Comparison of ENCODE assay signal across 8 mouse cellular contexts in genomic region chr2:26500599-26501370, GRCm38 (mm10). TPM values are rescaled to one million over a fixed set of nuclear protein-coding genes. Genes with fewer than 3 reads are reported as not detected.
DNase-seq lines count a peak whose midpoint lies in the region; ATAC-seq lines count a peak whose summit lies in the region.

No protein-coding gene starts in this region.

- no peak overlapping the region; the same call in 1 of the 2 replicates for H3K9ac ChIP-seq in intestine, embryonic 15.5 days
- no peak overlapping the region for H3K9ac ChIP-seq in limb, embryonic 12.5 days (replicated peaks)
- H3K9ac ChIP-seq in neural tube, embryonic 11.5 days (ENCODE audit: low read length): peak overlapping the region; percentile 95; the same call in 1 of the 2 replicates

- peak; percentile 40 for ATAC-seq in intestine, embryonic 15.5 days
- no peak for ATAC-seq in limb, embryonic 12.5 days (ENCODE audit: insufficient number of reproducible peaks, insufficient read depth, low FRiP score, low TSS enrichment, low read depth)
- ATAC-seq in neural tube, embryonic 11.5 days (ENCODE audit: insufficient read depth, low FRiP score, low TSS enrichment): peak; percentile 85

- no peaks in the 10 kb centered on the region for H3K27me3 ChIP-seq in intestine, embryonic 15.5 days (replicated peaks)
- peaks cover 7% of the 10 kb centered on the region; the same call in 1 of the 2 replicates for H3K27me3 ChIP-seq in limb, embryonic 12.5 days
- H3K27me3 ChIP-seq in neural tube, embryonic 11.5 days (ENCODE audit: control insufficient read depth, insufficient read depth, low read length): no peaks in the 10 kb centered on the region

- 32% methylated on average over 14 of the region's 14 CpGs for WGBS in intestine, embryonic 15.5 days
- 21% methylated on average over 14 of the region's 14 CpGs for WGBS in limb, embryonic 12.5 days
- 12% methylated on average over 14 of the region's 14 CpGs for WGBS in neural tube, embryonic 11.5 days

- peak; percentile 72 for DNase-seq in layer of hippocampus, adult 11-12 months (ENCODE audit: low spot score)
- no peak for DNase-seq in layer of hippocampus, adult 9-10 months (ENCODE audit: low spot score)
- peak; percentile 79 for DNase-seq in embryo, embryonic 9.5 days (ENCODE audit: extremely low spot score)
- DNase-seq in neural tube, embryonic 11.5 days (ENCODE audit: low spot score): peak; percentile 89
- DNase-seq in T-cell, adult 2 months (ENCODE audit: low spot score): no peak
- DNase-seq in thymus, postnatal 10 days (ENCODE audit: low spot score in 2 of 2): no peak

- H3K4me1 ChIP-seq in intestine, embryonic 15.5 days (replicated peaks): peaks cover 75% of the 10 kb centered on the region
- H3K4me1 ChIP-seq in limb, embryonic 12.5 days (replicated peaks): peaks cover 66% of the 10 kb centered on the region
- H3K4me1 ChIP-seq in neural tube, embryonic 11.5 days (ENCODE audit: control insufficient read depth, insufficient read depth, low read length): peaks cover 69% of the 10 kb centered on the region

- peak overlapping the region; percentile 81; the same call in 1 of the 2 replicates for H3K4me3 ChIP-seq in intestine, embryonic 15.5 days (replicated peaks)
- peak overlapping the region; percentile 12; the same call in 1 of the 2 replicates for H3K4me3 ChIP-seq in limb, embryonic 12.5 days (replicated peaks)
- peak overlapping the region; percentile 89 for H3K4me3 ChIP-seq in neural tube, embryonic 11.5 days (ENCODE audit: low read depth, low read length)

- H3K27ac ChIP-seq in intestine, embryonic 15.5 days: peak overlapping the region; percentile 84
- peak overlapping the region; percentile 56; the same call in 1 of the 2 replicates for H3K27ac ChIP-seq in limb, embryonic 12.5 days
- H3K27ac ChIP-seq in neural tube, embryonic 11.5 days (ENCODE audit: low read depth, low read length): peak overlapping the region; percentile 94

- H3K9me3 ChIP-seq in intestine, embryonic 15.5 days: no peaks in the 10 kb centered on the region
- H3K9me3 ChIP-seq in limb, embryonic 12.5 days: no peaks in the 10 kb centered on the region
- no peaks in the 10 kb centered on the region for H3K9me3 ChIP-seq in neural tube, embryonic 11.5 days (ENCODE audit: control insufficient read depth, low read length)

- 0 out of 2 replicates have a peak, but pooled peaks cover 2% of the 10 kb centered on the region for H3K36me3 ChIP-seq in intestine, embryonic 15.5 days
- peaks cover 4% of the 10 kb centered on the region; the same call in 1 of the 2 replicates for H3K36me3 ChIP-seq in limb, embryonic 12.5 days
- peaks cover 3% of the 10 kb centered on the region; the same call in 1 of the 2 replicates for H3K36me3 ChIP-seq in neural tube, embryonic 11.5 days (ENCODE audit: control insufficient read depth, insufficient read depth, low read length)

- peak overlapping the region; percentile 88 for H3K4me2 ChIP-seq in intestine, embryonic 15.5 days (replicated peaks)
- H3K4me2 ChIP-seq in limb, embryonic 12.5 days: peak overlapping the region; percentile 89
- H3K4me2 ChIP-seq in neural tube, embryonic 11.5 days (ENCODE audit: low read depth): peak overlapping the region; percentile 45

RNA-seq across cellular contexts. Expression of gene Notch1, which starts 15.7 kb away (rescaled TPM):
- polyA plus RNA-seq in intestine, embryonic 15.5 days (2015; fragmentation: Nextera tagmentation; extraction: Ambion mirVana): 11.3 and 12.2 TPM in 2 replicates
- 13.7 and 14.0 TPM in 2 replicates for polyA plus RNA-seq in limb, embryonic 12.5 days (2016; fragmentation: Nextera tagmentation; extraction: Ambion mirVana)
- 56.9 and 60.4 TPM in 2 replicates for polyA plus RNA-seq in neural tube, embryonic 11.5 days (2014; fragmentation: Nextera tagmentation; extraction: Ambion mirVana)

RNA-seq across cellular contexts. Expression of gene Sec16a, which starts 55.8 kb away (rescaled TPM):
- 20.2 and 24.7 TPM in 2 replicates for polyA plus RNA-seq in intestine, embryonic 15.5 days (2015; fragmentation: Nextera tagmentation; extraction: Ambion mirVana)
- polyA plus RNA-seq in limb, embryonic 12.5 days (2016; fragmentation: Nextera tagmentation; extraction: Ambion mirVana): 25.6 and 33.0 TPM in 2 replicates
- polyA plus RNA-seq in neural tube, embryonic 11.5 days (2014; fragmentation: Nextera tagmentation; extraction: Ambion mirVana): 40.2 and 40.5 TPM in 2 replicates

Comparison
In these comparisons a context has a peak if more than half of its experiments do, and no peak if none do; other contexts are left out.
1. DNase-seq: peak in layer of hippocampus, adult 11-12 months (single experiment), embryo, embryonic 9.5 days (single experiment) and neural tube, embryonic 11.5 days (single experiment); none in layer of hippocampus, adult 9-10 months (single experiment), T-cell, adult 2 months (single experiment) and thymus, postnatal 10 days (0 of 2).
2. H3K4me3 ChIP-seq: peak in every context shown above with its lines; median percentile 89 in neural tube, embryonic 11.5 days; 81 in intestine, embryonic 15.5 days; 12 in limb, embryonic 12.5 days.
3. Peak in every context shown above with its lines, with median percentiles within 50 percentile points of each other: H3K27ac ChIP-seq and H3K4me2 ChIP-seq.